Mouse (Mus musculus) erythroblast, adult 5-6 weeks (primary cell): ENCODE results near the gene Gm27027. TPM values are rescaled to one million over a fixed set of nuclear protein-coding genes. Genes with fewer than 3 reads are reported as not detected.
A peak's percentile ranks its signal among the peaks of the same experiment; 100 is the strongest.

Experiments used
- ATAC-seq: replicated peaks from 2 replicates; pipeline ENCODE4 v1.8.0; 2016; ENCODE audit warnings: moderate number of reproducible peaks, mild to moderate bottlenecking, moderate TSS enrichment, inconsistent platforms; ENCODE audit not compliant: poor library complexity, low FRiP score, severe bottlenecking
- total RNA-seq, 2 experiments: library from RNA; stranded (forward) in 1 of 2; stranded (reverse) in 1 of 2; fragments of 150-400 nt in 1 of 2; fragments of 200-764, 138-1000 nt in 1 of 2; gene quantifications; 2 replicates each; pipeline versions ENCODE4 v1.2.3 to v1.2.4; 2015 to 2017; ENCODE audit warnings: low replicate concordance in 2 of 2

Gm27027 gene
- total RNA-seq (2015; ENCODE audit: low replicate concordance) (not detected in 2 replicates), total RNA-seq (2017; ENCODE audit: low replicate concordance) (not detected in 2 replicates)

GRCm38 (mm10) chr2:93996254-93996653, at the start of gene Gm27027:
TSS of gene Gm27027 (minus strand) at chr2:93996354.
- ATAC-seq = no peak

GRCm38 (mm10) chr2:94045411-94046090, 49.4 kb upstream of the Gm27027 start:
- no peak for ATAC-seq

- no peak for ATAC-seq
These were observed 48.0 kb upstream of the Gm27027 start for GRCm38 (mm10) chr2:94044174-94044573.

GRCm38 (mm10) chr2:94043662-94044061, 47.5 kb upstream of the Gm27027 start:
- ATAC-seq = no peak

- no peak for ATAC-seq
These were observed 46.3 kb upstream of the Gm27027 start for GRCm38 (mm10) chr2:94042461-94042860.

- no peak for ATAC-seq
These were observed 44.4 kb upstream of the Gm27027 start for GRCm38 (mm10) chr2:94040391-94041125.

GRCm38 (mm10) chr2:94035428-94036331, 39.5 kb upstream of the Gm27027 start:
- no peak for ATAC-seq

GRCm38 (mm10) chr2:94030602-94031001, 34.4 kb upstream of the Gm27027 start:
- no peak for ATAC-seq

GRCm38 (mm10) chr2:94024637-94025036, 28.5 kb upstream of the Gm27027 start:
- ATAC-seq = no peak

GRCm38 (mm10) chr2:94010335-94011291, 14.5 kb upstream of the Gm27027 start, which contains the start of gene Alkbh3:
TSS of gene Alkbh3 (minus strand) at chr2:94010807.
- peak; percentile 95 for ATAC-seq

- ATAC-seq = peak; percentile 82
These were observed 6.2 kb upstream of the Gm27027 start for GRCm38 (mm10) chr2:94002331-94002730.

GRCm38 (mm10) chr2:94001918-94002317, 5.8 kb upstream of the Gm27027 start:
- no peak for ATAC-seq

GRCm38 (mm10) chr2:94001411-94001810, 5.3 kb upstream of the Gm27027 start:
- ATAC-seq = no peak

- ATAC-seq = no peak
These were observed 3.3 kb downstream of the Gm27027 start for GRCm38 (mm10) chr2:93992810-93993209.

GRCm38 (mm10) chr2:93992259-93992658, 3.9 kb downstream of the Gm27027 start:
- no peak for ATAC-seq

GRCm38 (mm10) chr2:93991336-93991735, 4.8 kb downstream of the Gm27027 start:
- ATAC-seq = no peak

- ATAC-seq = no peak
These were observed 7.7 kb downstream of the Gm27027 start for GRCm38 (mm10) chr2:93988440-93988839.

GRCm38 (mm10) chr2:93982457-93983235, 13.5 kb downstream of the Gm27027 start:
- no peak for ATAC-seq
